Mouse (Mus musculus) olfactory bulb, adult 2 months (tissue): ENCODE data around the gene Sorl1. TPM values are rescaled to one million over a fixed set of nuclear protein-coding genes. Genes with fewer than 3 reads are reported as not detected.
"Not testable (repeated sequence)": the region's sequence is repeated elsewhere in the genome, so short reads cannot be mapped to it uniquely, and the experiment has no call there.

ENCODE experiments used
- H3K27ac ChIP-seq: fragments of 200-500 bp; 2 replicates; pipeline ENCODE4 v1.5.1; 2012; ENCODE audit warnings: low read depth, low read length; ENCODE audit not compliant: insufficient read depth
- H3K4me1 ChIP-seq: fragments of 200-500 bp; 2 replicates; pipeline ENCODE4 v1.6.1; 2012; ENCODE audit warnings: low read length; ENCODE audit not compliant: control insufficient read depth, insufficient read depth
- H3K4me3 ChIP-seq: fragments of 200-500 bp; 2 replicates; pipeline ENCODE4 v1.5.1; 2012; ENCODE audit warnings: mild to moderate bottlenecking, low read depth, low read length, moderate library complexity; ENCODE audit not compliant: insufficient read depth
- CTCF ChIP-seq: fragments of 200-500 bp; IDR thresholded peaks from 2 replicates; pipeline ENCODE4 v1.5.1; 2012; ENCODE audit warnings: low read depth, mild to moderate bottlenecking, low read length, moderate library complexity; ENCODE audit not compliant: insufficient read depth
- POLR2A ChIP-seq: fragments of 200-500 bp; IDR thresholded peaks from 2 replicates; pipeline ENCODE4 v1.6.1; 2012; ENCODE audit warnings: mild to moderate bottlenecking, low read depth, low read length, moderate library complexity; ENCODE audit not compliant: insufficient read depth
- WGBS: fragments of 180-500 bp; shearing (Covaris S2); methylation state at CpG from one replicate; pipeline ENCODE4 v1.1.7; 2018; 5-methylcytosine and 5-hydroxymethylcytosine counted together
- polyA plus RNA-seq: library from polyadenylated mRNA; stranded (reverse); fragments of >200 nt; gene quantifications from 2 replicates; pipeline ENCODE4 v1.2.4, GENCODE M21; 2012; ENCODE audit warnings: low replicate concordance; ENCODE audit not compliant: missing spikeins, insufficient read depth, insufficient read length

Gene Sorl1
- polyA plus RNA-seq, 1 experiment = not detected

GRCm38 (mm10) chr9:42067950-42068349 lies 56.1 kb downstream of the Sorl1 start:
- 79% methylated on average over 9 of the region's 9 CpGs for WGBS
- TF ChIP-seq POLR2A (no peak), CTCF (no peak)
- Histone ChIP-seq H3K27ac (no peak overlapping the region), H3K4me3 (no peak overlapping the region), H3K4me1 (peaks cover 2% of the 10 kb centered on the region; the same call in 1 of the 2 replicates)

GRCm38 (mm10) chr9:42065756-42066155 lies 58.3 kb downstream of the Sorl1 start:
- no peak overlapping the region for H3K4me3 ChIP-seq
- WGBS = 90% methylated on average over 1 of the region's 1 CpGs
- H3K4me1 ChIP-seq = 0 out of 2 replicates have a peak, but pooled peaks cover 5% of the 10 kb centered on the region
- H3K27ac ChIP-seq = no peak overlapping the region
- no peak for TF ChIP-seq POLR2A
- no peak for TF ChIP-seq CTCF

- TF ChIP-seq CTCF (no peak), POLR2A (no peak)
- Histone ChIP-seq H3K4me3 (no peak overlapping the region), H3K27ac (no peak overlapping the region), H3K4me1 (0 out of 2 replicates have a peak, but pooled peaks cover 4% of the 10 kb centered on the region)
- WGBS = 74% methylated on average over 4 of the region's 4 CpGs
Observed at GRCm38 (mm10) chr9:42063391-42063790, 60.7 kb downstream of the Sorl1 start.

GRCm38 (mm10) chr9:42062269-42062668 lies 61.8 kb downstream of the Sorl1 start:
- Histone ChIP-seq H3K4me1 (0 out of 2 replicates have a peak, but pooled peaks cover 4% of the 10 kb centered on the region), H3K27ac (no peak overlapping the region), H3K4me3 (no peak overlapping the region)
- 79% methylated on average over 8 of the region's 8 CpGs for WGBS
- TF ChIP-seq POLR2A = no peak

- not testable (repeated sequence) for H3K27ac ChIP-seq, H3K4me3 ChIP-seq
- 95% methylated on average over 2 of the region's 2 CpGs for WGBS
- 0 out of 2 replicates have a peak, but pooled peaks cover 11% of the 10 kb centered on the region for H3K4me1 ChIP-seq
Observed at GRCm38 (mm10) chr9:42059006-42059405, 65.1 kb downstream of the Sorl1 start.

GRCm38 (mm10) chr9:42056591-42056990 lies 67.5 kb downstream of the Sorl1 start:
- no peak for TF ChIP-seq POLR2A
- no peak for TF ChIP-seq CTCF
- peaks cover 15% of the 10 kb centered on the region for H3K4me1 ChIP-seq
- no peak overlapping the region for H3K27ac ChIP-seq
- 90% methylated on average over 5 of the region's 5 CpGs for WGBS
- no peak overlapping the region for H3K4me3 ChIP-seq

GRCm38 (mm10) chr9:42055378-42055777 lies 68.7 kb downstream of the Sorl1 start:
- Histone ChIP-seq H3K27ac (no peak overlapping the region), H3K4me1 (peaks cover 15% of the 10 kb centered on the region), H3K4me3 (no peak overlapping the region)
- WGBS = 71% methylated on average over 4 of the region's 4 CpGs
- no peak for TF ChIP-seq POLR2A
- TF ChIP-seq CTCF = no peak

GRCm38 (mm10) chr9:42054339-42055272 lies 69.5 kb downstream of the Sorl1 start:
- H3K4me1 ChIP-seq = peaks cover 15% of the 10 kb centered on the region
- H3K4me3 ChIP-seq = no peak overlapping the region
- H3K27ac ChIP-seq = no peak overlapping the region
- WGBS = 73% methylated on average over 20 of the region's 20 CpGs
- TF ChIP-seq CTCF = no peak
- TF ChIP-seq POLR2A = no peak

- no peak overlapping the region for H3K27ac ChIP-seq
- TF ChIP-seq POLR2A = no peak
- no peak for TF ChIP-seq CTCF
- peaks cover 15% of the 10 kb centered on the region for H3K4me1 ChIP-seq
- 76% methylated on average over 12 of the region's 12 CpGs for WGBS
- no peak overlapping the region for H3K4me3 ChIP-seq
Observed at GRCm38 (mm10) chr9:42053591-42054190, 70.4 kb downstream of the Sorl1 start.
